Mouse (Mus musculus): ENCODE data around the gene Misp. TPM values are rescaled to one million over a fixed set of nuclear protein-coding genes. Genes with fewer than 3 reads are reported as not detected.

The Misp gene
- total RNA-seq (2012; rRNA removed): not detected in 2 replicates
- total RNA-seq (2014; rRNA removed): not detected in 2 replicates
- not detected in 2 replicates for polyA plus RNA-seq (2012; ENCODE audit: insufficient read length, low read depth)

DNA sequence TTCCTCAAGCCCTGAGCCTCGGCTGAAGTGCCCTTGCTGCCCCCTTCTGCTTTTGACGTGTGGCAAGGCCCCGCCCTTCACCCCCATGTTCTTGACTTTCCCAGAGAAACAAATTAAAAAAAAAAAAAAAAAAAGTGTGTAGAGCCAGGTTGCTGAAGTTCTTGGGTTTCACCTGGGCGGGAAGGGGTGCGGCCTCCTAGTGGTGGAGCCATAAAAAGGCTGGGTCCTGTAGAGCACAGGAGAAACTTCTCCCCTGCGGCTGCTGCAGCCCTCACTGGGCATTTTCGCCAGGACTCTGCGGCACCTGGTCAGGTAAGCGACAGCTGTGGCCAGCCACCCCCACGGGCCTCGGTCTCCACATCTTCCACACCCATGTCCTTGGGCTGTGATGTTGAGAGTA, at the start of gene Misp:
Gene Misp (plus strand): TSS at position 208 of the 400 bp plus-strand sequence.
- Histone ChIP-seq H3K4me1 (ENCODE audit: control insufficient read depth in 1 of 2, insufficient read depth in 2 of 2) (peaks cover 2 to 5% of the 10 kb centered on the region in 2 experiments; a peak in 2 of 4 replicates), H3K79me2 (replicated peaks; ENCODE audit: control insufficient read depth, extremely low read depth, insufficient read depth, poor library complexity, severe bottlenecking) (no peaks in the 10 kb centered on the region), H3K27ac (ENCODE audit: insufficient read depth, low read depth) (no peak within 1 kb of the TSS), H3K4me3 (replicated peaks in 1 of 3; ENCODE audit: low read depth in 2 of 3, low read length in 2 of 3, poor library complexity in 1 of 3) (no peak within 1 kb of the TSS), H3K9ac (ENCODE audit: insufficient read depth, low read depth) (no peak within 1 kb of the TSS), H3K36me3 (replicated peaks in 1 of 2; ENCODE audit: control insufficient read depth in 1 of 2, insufficient read depth in 1 of 2, low read length in 1 of 2) (no peaks in the 10 kb centered on the region), H3K27me3 (replicated peaks) (peaks cover 62% of the 10 kb centered on the region), H3K9me3 (replicated peaks; ENCODE audit: low read length) (peaks cover 3% of the 10 kb centered on the region), H3K4me2 (ENCODE audit: insufficient read depth, low read depth, poor library complexity, severe bottlenecking) (no peak within 1 kb of the TSS)
- peak in 1 of 2 experiments; percentile 18; a peak in 2 of 4 replicates for TF ChIP-seq CTCF (conservative IDR thresholded peaks at IDR 0.05 in 1 of 2, IDR thresholded peaks at IDR 0.05 in 1 of 2; ENCODE audit: low read depth in 2 of 2, low read length in 2 of 2)
- TF ChIP-seq JUN (IDR thresholded peaks at IDR 0.05; ENCODE audit: insufficient read depth, low read depth, low read length): no peak
- TF ChIP-seq ZNF384 (IDR thresholded peaks at IDR 0.05; ENCODE audit: low read depth, low read length): 0 out of 2 replicates have a peak, but pooled peaks have one; percentile 13
- in situ Hi-C loops (cut with MboI; ENCODE audit: low pct_ligation_motif_present, low pct_unique_long_range_greater_than_20kb, low sequenced_read_pairs) (no loop called here), dilution Hi-C loops (cut with MboI; ENCODE audit: extremely low pct_ligation_motif_present, extremely low pct_unique_long_range_greater_than_20kb, low sequenced_read_pairs) (no loop called here)
- no peak for DNase-seq (ENCODE audit: extremely low read depth)

DNA sequence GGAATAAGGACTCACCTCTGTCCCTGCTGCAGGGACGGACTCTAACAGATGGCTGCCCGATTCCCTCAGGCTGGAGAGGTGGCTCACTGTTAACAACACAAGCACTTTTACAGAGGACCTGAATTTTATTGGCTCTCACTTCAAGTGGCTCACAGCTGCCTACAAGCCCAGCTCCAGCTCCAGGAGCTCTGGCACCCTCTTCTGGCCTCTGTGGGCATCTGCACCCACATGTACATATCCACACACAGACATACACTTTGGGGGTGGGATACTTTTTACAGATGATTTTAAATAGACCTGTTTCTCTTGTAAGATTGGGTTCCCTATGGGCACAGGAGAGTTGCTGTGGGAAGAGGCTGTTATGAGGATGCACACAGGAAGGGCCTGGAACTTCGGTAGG, 48.5 kb upstream of the Misp start:
- Histone ChIP-seq H3K79me2 (replicated peaks; ENCODE audit: control insufficient read depth, extremely low read depth, insufficient read depth, poor library complexity, severe bottlenecking) (no peaks in the 10 kb centered on the region), H3K9me3 (replicated peaks; ENCODE audit: low read length) (peaks cover 20% of the 10 kb centered on the region), H3K4me1 (ENCODE audit: control insufficient read depth in 1 of 2, insufficient read depth in 2 of 2) (peaks cover 7 to 16% of the 10 kb centered on the region in 2 experiments), H3K27ac (ENCODE audit: insufficient read depth, low read depth) (no peak overlapping the region), H3K9ac (ENCODE audit: insufficient read depth, low read depth) (no peak overlapping the region), H3K27me3 (replicated peaks) (peaks cover 24% of the 10 kb centered on the region), H3K4me2 (ENCODE audit: insufficient read depth, low read depth, poor library complexity, severe bottlenecking) (no peak overlapping the region), H3K4me3 (replicated peaks in 1 of 3; ENCODE audit: low read depth in 2 of 3, low read length in 2 of 3, poor library complexity in 1 of 3) (no peak overlapping the region), H3K36me3 (replicated peaks in 1 of 2; ENCODE audit: control insufficient read depth in 1 of 2, insufficient read depth in 1 of 2, low read length in 1 of 2) (no peaks in the 10 kb centered on the region)
- dilution Hi-C loops (cut with MboI; ENCODE audit: extremely low pct_ligation_motif_present, extremely low pct_unique_long_range_greater_than_20kb, low sequenced_read_pairs): no loop called here
- in situ Hi-C loops (cut with MboI; ENCODE audit: low pct_ligation_motif_present, low pct_unique_long_range_greater_than_20kb, low sequenced_read_pairs): no loop called here
- no peak for TF ChIP-seq USF2 (conservative IDR thresholded peaks at IDR 0.05; ENCODE audit: low read depth, low read length)
- TF ChIP-seq SMC3 (IDR thresholded peaks at IDR 0.05; ENCODE audit: low read depth, low read length): no peak
- no peak for TF ChIP-seq IRF4 (IDR thresholded peaks at IDR 0.05; ENCODE audit: low read depth, low read length)
- TF ChIP-seq CTCF (conservative IDR thresholded peaks at IDR 0.05 in 1 of 2, IDR thresholded peaks at IDR 0.05 in 1 of 2; ENCODE audit: low read depth in 2 of 2, low read length in 2 of 2): peak in 1 of 2 experiments; percentile 35; a peak in 2 of 4 replicates
- DNase-seq (ENCODE audit: extremely low read depth): no peak

DNA sequence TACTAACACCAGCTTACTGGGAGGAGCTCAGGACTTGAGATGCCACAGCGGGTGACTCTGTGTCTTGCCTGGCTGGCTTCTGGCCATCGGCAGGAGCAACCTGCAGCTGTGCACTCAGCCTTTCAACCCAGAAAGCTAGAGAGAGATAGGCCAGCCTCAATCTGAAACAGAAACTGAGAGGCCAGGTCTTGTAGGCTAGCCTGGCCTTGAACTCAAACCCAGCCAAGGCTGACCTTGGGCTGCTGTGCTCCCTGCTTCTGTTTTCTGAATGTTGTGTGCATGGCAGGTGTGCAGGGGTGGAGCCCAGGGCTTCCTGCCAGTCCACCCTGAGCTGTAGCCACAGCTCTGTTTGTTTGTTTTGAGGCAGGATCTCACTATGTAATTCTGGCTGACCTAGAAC, 47.6 kb upstream of the Misp start:
- DNase-seq (ENCODE audit: extremely low read depth): no peak
- peaks cover 32% of the 10 kb centered on the region for H3K27me3 ChIP-seq (replicated peaks)
- dilution Hi-C loops (cut with MboI; ENCODE audit: extremely low pct_ligation_motif_present, extremely low pct_unique_long_range_greater_than_20kb, low sequenced_read_pairs): no loop called here
- TF ChIP-seq IRF4 (IDR thresholded peaks at IDR 0.05; ENCODE audit: low read depth, low read length): peak; percentile 65; the same call in 1 of the 2 replicates
- no peak for TF ChIP-seq MEF2A (IDR thresholded peaks at IDR 0.05; ENCODE audit: borderline replicate concordance, low read depth, low read length)
- no peak overlapping the region for H3K4me3 ChIP-seq (replicated peaks in 1 of 3; ENCODE audit: low read depth in 2 of 3, low read length in 2 of 3, poor library complexity in 1 of 3)
- H3K79me2 ChIP-seq (replicated peaks; ENCODE audit: control insufficient read depth, extremely low read depth, insufficient read depth, poor library complexity, severe bottlenecking): no peaks in the 10 kb centered on the region
- no peaks in the 10 kb centered on the region for H3K36me3 ChIP-seq (replicated peaks in 1 of 2; ENCODE audit: control insufficient read depth in 1 of 2, insufficient read depth in 1 of 2, low read length in 1 of 2)
- peaks cover 3 to 7% of the 10 kb centered on the region in 2 experiments; a peak in 3 of 4 replicates for H3K4me1 ChIP-seq (ENCODE audit: control insufficient read depth in 1 of 2, insufficient read depth in 2 of 2)
- H3K4me2 ChIP-seq (ENCODE audit: insufficient read depth, low read depth, poor library complexity, severe bottlenecking): no peak overlapping the region
- peaks cover 20% of the 10 kb centered on the region for H3K9me3 ChIP-seq (replicated peaks; ENCODE audit: low read length)
- no peak overlapping the region for H3K9ac ChIP-seq (ENCODE audit: insufficient read depth, low read depth)
- H3K27ac ChIP-seq (ENCODE audit: insufficient read depth, low read depth): no peak overlapping the region
- in situ Hi-C loops (cut with MboI; ENCODE audit: low pct_ligation_motif_present, low pct_unique_long_range_greater_than_20kb, low sequenced_read_pairs): no loop called here

Data from CH12.LX (cell line).